Mouse (Mus musculus): ENCODE measurements at regions not wholly inside any gene's neighbourhood (a gene's known extent, or its start where the extent isn't known, plus 50 kb on each side); places are given as distances from the start of the nearest gene placed in this dataset.
"Not testable (repeated sequence)": the region's sequence is repeated elsewhere in the genome, so short reads cannot be mapped to it uniquely, and the experiment has no call there.

DNA sequence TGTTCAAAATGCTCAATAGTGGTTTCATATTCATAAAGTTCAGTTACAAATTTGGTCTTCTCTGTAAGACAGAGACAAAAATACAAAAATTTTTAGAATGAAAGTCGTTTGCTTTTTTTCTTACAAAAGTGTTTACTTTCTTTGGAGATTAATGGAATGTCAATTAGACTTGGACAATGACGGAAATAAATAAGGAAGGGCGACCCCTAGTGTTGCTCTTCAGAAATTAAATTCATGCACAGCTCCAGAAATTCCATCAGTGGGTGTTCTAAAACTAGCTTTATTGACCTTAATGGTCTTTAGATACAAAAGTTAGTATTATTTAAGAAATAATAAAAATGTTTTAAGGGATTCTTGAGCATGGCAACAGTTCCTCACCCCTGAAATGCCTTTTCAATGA, 141.8 kb upstream of the Lama2 start:
- no peak for ATAC-seq
- Histone ChIP-seq H3K27ac (ENCODE audit: low read length) (no peak overlapping the region), H3K9ac (replicated peaks; ENCODE audit: low read depth, low read length) (no peak overlapping the region), H3K27me3 (replicated peaks; ENCODE audit: control insufficient read depth, insufficient read depth, low read length) (no peaks in the 10 kb centered on the region), H3K36me3 (ENCODE audit: control insufficient read depth, insufficient read depth) (no peaks in the 10 kb centered on the region), H3K4me1 (replicated peaks; ENCODE audit: control insufficient read depth, insufficient read depth, low read length) (no peaks in the 10 kb centered on the region), H3K9me3 (ENCODE audit: control insufficient read depth, low read length) (no peaks in the 10 kb centered on the region), H3K4me2 (ENCODE audit: low read length) (no peak overlapping the region), H3K4me3 (replicated peaks; ENCODE audit: low read length) (no peak overlapping the region)
- under 1% methylated on average over 3 of the region's 3 CpGs for WGBS

DNA sequence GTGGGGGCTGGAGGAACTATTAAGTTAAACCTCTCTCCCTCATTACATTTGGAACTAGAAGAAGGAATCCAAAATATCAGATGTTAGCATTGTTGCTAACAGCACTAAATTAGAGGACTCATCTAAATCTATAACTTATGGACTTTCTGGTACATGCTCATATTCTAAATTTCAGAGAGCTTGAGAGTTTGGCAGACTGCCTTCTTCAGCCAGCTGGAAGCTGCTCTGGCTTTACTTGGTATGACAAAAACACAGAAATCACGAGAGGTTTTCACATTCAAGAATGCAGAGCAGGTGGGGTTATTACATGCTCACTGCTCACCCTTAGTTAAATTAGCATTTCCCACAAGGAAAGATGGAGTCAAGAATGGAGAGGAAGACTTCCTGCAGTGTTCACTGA, 182.8 kb upstream of the Lama2 start:
- Histone ChIP-seq H3K27ac (ENCODE audit: low read length) (no peak overlapping the region), H3K36me3 (ENCODE audit: control insufficient read depth, insufficient read depth) (no peaks in the 10 kb centered on the region), H3K27me3 (replicated peaks; ENCODE audit: control insufficient read depth, insufficient read depth, low read length) (no peaks in the 10 kb centered on the region), H3K9ac (replicated peaks; ENCODE audit: low read depth, low read length) (no peak overlapping the region), H3K9me3 (ENCODE audit: control insufficient read depth, low read length) (no peaks in the 10 kb centered on the region), H3K4me2 (ENCODE audit: low read length) (no peak overlapping the region), H3K4me3 (replicated peaks; ENCODE audit: low read length) (no peak overlapping the region), H3K4me1 (replicated peaks; ENCODE audit: control insufficient read depth, insufficient read depth, low read length) (no peaks in the 10 kb centered on the region)
- peak; percentile 67 for ATAC-seq
- WGBS: 19% methylated on average over 1 of the region's 1 CpGs

DNA sequence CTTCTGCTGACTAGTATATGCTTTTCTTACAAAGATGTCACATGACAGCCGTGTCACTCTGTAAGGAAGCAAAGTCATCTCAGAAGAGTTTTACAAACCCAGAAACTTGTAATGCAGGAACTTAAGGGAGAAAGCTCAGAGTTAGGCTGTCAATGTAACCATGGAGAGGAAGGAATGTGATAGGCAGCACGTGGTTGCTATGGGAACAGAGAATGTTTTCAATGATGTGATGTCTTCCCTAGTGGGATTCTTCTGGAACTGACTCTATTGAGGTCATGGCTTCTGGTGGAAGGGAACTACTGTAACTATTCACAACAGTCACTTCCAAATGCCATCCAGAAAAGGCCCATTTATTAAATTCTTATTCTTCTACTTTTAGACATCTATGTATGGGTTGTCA, 190.0 kb upstream of the Lama2 start:
- H3K9me3 ChIP-seq (ENCODE audit: control insufficient read depth, low read length): no peaks in the 10 kb centered on the region
- H3K36me3 ChIP-seq (ENCODE audit: control insufficient read depth, insufficient read depth): no peaks in the 10 kb centered on the region
- no peak overlapping the region for H3K27ac ChIP-seq (ENCODE audit: low read length)
- H3K4me3 ChIP-seq (replicated peaks; ENCODE audit: low read length): no peak overlapping the region
- 0 out of 2 replicates have a peak, but pooled peaks have one; percentile 40 for ATAC-seq
- 63% methylated on average over 2 of the region's 2 CpGs for WGBS
- H3K4me1 ChIP-seq (replicated peaks; ENCODE audit: control insufficient read depth, insufficient read depth, low read length): no peaks in the 10 kb centered on the region
- H3K9ac ChIP-seq (replicated peaks; ENCODE audit: low read depth, low read length): no peak overlapping the region
- no peak overlapping the region for H3K4me2 ChIP-seq (ENCODE audit: low read length)
- H3K27me3 ChIP-seq (replicated peaks; ENCODE audit: control insufficient read depth, insufficient read depth, low read length): no peaks in the 10 kb centered on the region

DNA sequence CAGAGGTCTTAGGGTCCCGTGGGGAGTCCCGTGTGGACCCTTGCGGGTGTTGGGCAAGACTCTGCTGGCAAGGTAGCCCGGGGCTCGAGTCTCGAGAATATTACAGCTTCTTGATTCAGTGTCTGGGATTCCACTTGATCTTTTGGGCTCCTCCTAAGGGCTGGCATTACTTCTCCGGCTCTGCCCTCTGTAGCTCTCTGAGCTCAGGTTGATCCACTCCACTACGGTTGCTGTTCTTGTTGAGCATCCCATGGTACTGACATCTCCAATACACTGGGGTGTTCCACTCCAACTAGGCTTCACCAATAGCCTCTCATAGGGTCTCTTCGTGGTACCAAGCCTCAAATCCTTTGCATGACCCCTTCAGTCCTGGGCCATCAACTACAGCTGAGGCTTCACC, 206.1 kb upstream of the Lama2 start:
- not testable (repeated sequence) for H3K4me2 ChIP-seq (ENCODE audit: low read length); H3K27ac ChIP-seq (ENCODE audit: low read length); H3K9me3 ChIP-seq (ENCODE audit: control insufficient read depth, low read length); H3K36me3 ChIP-seq (ENCODE audit: control insufficient read depth, insufficient read depth); H3K9ac ChIP-seq (replicated peaks; ENCODE audit: low read depth, low read length); H3K4me1 ChIP-seq (replicated peaks; ENCODE audit: control insufficient read depth, insufficient read depth, low read length); ATAC-seq; H3K27me3 ChIP-seq (replicated peaks; ENCODE audit: control insufficient read depth, insufficient read depth, low read length); H3K4me3 ChIP-seq (replicated peaks; ENCODE audit: low read length)
- WGBS: 95% methylated on average over 8 of the region's 9 CpGs

DNA sequence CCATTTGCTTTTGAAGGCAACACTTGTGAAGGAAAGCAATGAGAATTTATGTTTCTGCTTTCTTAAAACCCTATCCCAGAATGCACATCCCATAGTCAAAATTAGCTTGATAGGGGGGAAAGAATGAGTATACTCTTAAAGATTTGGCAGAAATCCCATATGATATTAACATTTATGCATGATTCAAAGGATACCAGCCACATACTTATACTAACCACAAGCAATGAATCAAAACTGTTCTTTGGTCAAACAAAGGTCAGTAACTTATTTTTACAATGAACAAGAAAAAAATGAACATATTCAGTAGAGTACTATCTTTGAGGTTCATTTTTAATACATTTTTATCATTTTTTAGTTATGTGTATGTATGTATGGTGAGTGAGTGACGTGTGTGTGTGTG, 208.8 kb upstream of the Lama2 start:
- ATAC-seq: no peak
- 77% methylated on average over 1 of the region's 1 CpGs for WGBS
- H3K4me2 ChIP-seq (ENCODE audit: low read length): no peak overlapping the region
- no peaks in the 10 kb centered on the region for H3K36me3 ChIP-seq (ENCODE audit: control insufficient read depth, insufficient read depth)
- no peaks in the 10 kb centered on the region for H3K27me3 ChIP-seq (replicated peaks; ENCODE audit: control insufficient read depth, insufficient read depth, low read length)
- H3K4me3 ChIP-seq (replicated peaks; ENCODE audit: low read length): no peak overlapping the region
- no peak overlapping the region for H3K9ac ChIP-seq (replicated peaks; ENCODE audit: low read depth, low read length)
- no peak overlapping the region for H3K27ac ChIP-seq (ENCODE audit: low read length)
- no peaks in the 10 kb centered on the region for H3K4me1 ChIP-seq (replicated peaks; ENCODE audit: control insufficient read depth, insufficient read depth, low read length)
- no peaks in the 10 kb centered on the region for H3K9me3 ChIP-seq (ENCODE audit: control insufficient read depth, low read length)

DNA sequence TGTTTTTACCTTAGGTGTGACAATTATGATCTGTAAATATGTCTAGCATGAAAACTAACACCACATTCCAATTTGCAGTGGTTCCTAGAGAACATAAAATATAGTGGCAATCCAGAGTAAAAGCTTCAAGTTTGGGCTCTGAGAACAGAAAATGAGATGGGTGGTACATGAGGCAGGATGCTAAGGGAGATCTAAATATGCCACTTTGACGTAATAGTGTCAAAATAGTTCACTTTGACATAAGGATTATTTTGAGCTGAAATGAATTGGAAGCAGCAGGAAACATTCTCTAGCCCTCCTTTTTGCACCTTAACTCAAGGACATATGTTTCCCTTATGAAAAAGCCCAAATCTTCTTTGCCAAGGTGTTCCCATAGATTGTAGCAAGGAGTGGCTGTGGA, 219.1 kb upstream of the Lama2 start:
- WGBS: 73% methylated on average over 1 of the region's 1 CpGs
- ATAC-seq: no peak
- no peak overlapping the region for H3K4me2 ChIP-seq (ENCODE audit: low read length)
- H3K4me3 ChIP-seq (replicated peaks; ENCODE audit: low read length): no peak overlapping the region
- no peaks in the 10 kb centered on the region for H3K27me3 ChIP-seq (replicated peaks; ENCODE audit: control insufficient read depth, insufficient read depth, low read length)
- no peak overlapping the region for H3K9ac ChIP-seq (replicated peaks; ENCODE audit: low read depth, low read length)
- H3K36me3 ChIP-seq (ENCODE audit: control insufficient read depth, insufficient read depth): no peaks in the 10 kb centered on the region
- H3K27ac ChIP-seq (ENCODE audit: low read length): no peak overlapping the region
- H3K9me3 ChIP-seq (ENCODE audit: control insufficient read depth, low read length): no peaks in the 10 kb centered on the region
- H3K4me1 ChIP-seq (replicated peaks; ENCODE audit: control insufficient read depth, insufficient read depth, low read length): no peaks in the 10 kb centered on the region

DNA sequence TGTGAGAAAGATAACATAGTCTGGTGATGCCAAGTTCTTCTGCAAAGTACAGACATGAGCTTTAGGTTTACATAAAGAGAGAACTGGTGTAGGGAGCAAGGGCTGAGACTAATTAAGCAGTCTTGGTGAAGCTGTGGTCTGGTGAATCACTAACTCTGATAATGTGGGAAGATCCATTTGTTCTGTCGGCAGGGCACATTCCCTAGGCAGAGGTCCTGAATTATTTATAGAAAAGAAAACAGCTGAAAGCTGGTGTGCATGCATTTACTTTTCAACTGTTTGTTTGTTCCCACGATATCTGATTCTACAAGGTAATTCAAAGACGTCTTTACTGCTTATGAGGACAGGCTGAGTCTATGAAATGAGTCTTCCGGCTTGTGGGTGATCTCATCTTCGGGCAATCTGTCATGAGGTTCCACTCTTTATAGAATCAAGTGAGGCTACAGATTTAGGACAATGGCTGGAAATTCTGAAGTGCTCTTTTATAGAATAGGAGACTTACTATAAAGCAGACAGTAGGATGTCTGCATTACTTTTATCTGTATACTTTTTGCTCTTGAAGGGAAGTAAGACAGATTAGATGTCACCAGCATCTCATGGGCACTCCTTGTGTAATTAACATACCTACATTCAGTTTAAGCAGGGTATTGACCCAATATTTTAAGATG, 221.6 kb upstream of the Lama2 start:
- Histone ChIP-seq H3K36me3 (ENCODE audit: control insufficient read depth, insufficient read depth) (no peaks in the 10 kb centered on the region), H3K4me1 (replicated peaks; ENCODE audit: control insufficient read depth, insufficient read depth, low read length) (no peaks in the 10 kb centered on the region), H3K27ac (ENCODE audit: low read length) (no peak overlapping the region), H3K4me3 (replicated peaks; ENCODE audit: low read length) (no peak overlapping the region), H3K9me3 (ENCODE audit: control insufficient read depth, low read length) (no peaks in the 10 kb centered on the region), H3K4me2 (ENCODE audit: low read length) (no peak overlapping the region), H3K9ac (replicated peaks; ENCODE audit: low read depth, low read length) (no peak overlapping the region), H3K27me3 (replicated peaks; ENCODE audit: control insufficient read depth, insufficient read depth, low read length) (no peaks in the 10 kb centered on the region)
- 84% methylated on average over 5 of the region's 5 CpGs for WGBS
- no peak for ATAC-seq

DNA sequence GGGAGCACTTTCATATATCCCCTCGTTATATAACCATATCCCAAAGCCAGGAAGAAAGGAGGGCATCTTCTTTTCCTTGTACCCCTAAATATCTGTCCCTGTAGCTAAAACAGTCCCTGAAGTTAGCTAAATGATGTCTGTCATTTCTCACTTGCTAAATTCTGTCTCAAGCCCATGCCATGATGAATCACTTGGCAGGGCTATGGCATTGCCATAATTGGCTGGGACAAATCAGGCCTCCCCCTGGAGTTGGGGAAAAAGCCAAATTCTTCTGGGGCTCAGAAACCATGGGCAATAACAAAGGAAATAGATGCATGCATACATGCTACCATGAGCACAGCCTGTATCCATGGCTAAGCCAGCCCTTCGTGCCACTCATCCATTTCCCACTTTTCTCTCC, 223.5 kb upstream of the Lama2 start:
- WGBS: 78% methylated on average over 2 of the region's 2 CpGs

DNA sequence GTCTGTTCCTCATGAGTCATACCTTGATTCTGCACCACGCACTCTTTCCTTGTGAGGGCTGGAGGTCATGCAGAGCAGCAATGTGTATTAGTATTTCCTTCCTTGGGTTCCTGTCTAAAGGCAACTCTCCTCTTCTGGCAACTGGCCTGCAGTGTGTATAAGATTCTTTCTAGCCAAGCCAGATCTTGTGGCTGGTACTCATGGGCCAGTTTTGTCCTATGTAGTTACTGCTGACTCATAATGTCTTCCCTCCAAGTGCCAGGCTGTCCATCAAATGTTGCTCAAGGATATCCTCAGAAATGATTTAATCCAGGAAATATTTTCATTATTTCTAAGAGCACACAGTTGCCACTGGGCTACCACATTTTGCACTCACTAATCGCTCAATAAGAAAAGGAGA, 211.0 kb upstream of the Ptprk start:
- Histone ChIP-seq H3K27ac (ENCODE audit: low read length) (no peak overlapping the region), H3K9ac (replicated peaks; ENCODE audit: low read depth, low read length) (no peak overlapping the region), H3K4me2 (ENCODE audit: low read length) (no peak overlapping the region), H3K27me3 (replicated peaks; ENCODE audit: control insufficient read depth, insufficient read depth, low read length) (no peaks in the 10 kb centered on the region), H3K9me3 (ENCODE audit: control insufficient read depth, low read length) (no peaks in the 10 kb centered on the region), H3K4me1 (replicated peaks; ENCODE audit: control insufficient read depth, insufficient read depth, low read length) (no peaks in the 10 kb centered on the region), H3K36me3 (ENCODE audit: control insufficient read depth, insufficient read depth) (no peaks in the 10 kb centered on the region), H3K4me3 (replicated peaks; ENCODE audit: low read length) (no peak overlapping the region)
- 74% methylated on average over 2 of the region's 2 CpGs for WGBS
- no peak for ATAC-seq

More for the DNA sequence above, 223.5 kb upstream of the Lama2 start:
- H3K9me3 ChIP-seq (ENCODE audit: control insufficient read depth, low read length): no peaks in the 10 kb centered on the region
- H3K27me3 ChIP-seq (replicated peaks; ENCODE audit: control insufficient read depth, insufficient read depth, low read length): no peaks in the 10 kb centered on the region
- no peak overlapping the region for H3K4me3 ChIP-seq (replicated peaks; ENCODE audit: low read length)
- H3K36me3 ChIP-seq (ENCODE audit: control insufficient read depth, insufficient read depth): no peaks in the 10 kb centered on the region
- H3K4me2 ChIP-seq (ENCODE audit: low read length): no peak overlapping the region
- ATAC-seq: no peak
- no peak overlapping the region for H3K9ac ChIP-seq (replicated peaks; ENCODE audit: low read depth, low read length)
- no peak overlapping the region for H3K27ac ChIP-seq (ENCODE audit: low read length)
- H3K4me1 ChIP-seq (replicated peaks; ENCODE audit: control insufficient read depth, insufficient read depth, low read length): no peaks in the 10 kb centered on the region

DNA sequence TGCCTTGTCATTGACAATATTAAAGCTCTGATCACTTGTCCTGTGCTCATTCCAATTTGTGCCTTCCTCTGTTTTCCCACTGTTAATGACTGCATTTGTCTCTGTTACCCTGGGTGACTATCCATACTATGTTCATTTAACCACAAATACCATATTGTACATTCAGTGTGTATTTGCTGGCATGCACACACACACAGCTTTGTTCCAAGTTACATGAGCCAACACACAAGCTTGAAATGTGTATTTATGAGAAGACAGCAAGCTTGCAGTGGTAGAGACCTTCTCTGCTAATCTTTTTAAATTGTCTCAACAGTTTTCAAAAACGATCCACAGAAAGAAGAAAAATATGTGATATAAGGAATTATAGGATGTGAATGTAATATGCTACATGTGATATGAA, 193.8 kb upstream of the Ptprk start:
- 70% methylated on average over 1 of the region's 1 CpGs for WGBS
- Histone ChIP-seq H3K9me3 (ENCODE audit: control insufficient read depth, low read length) (no peaks in the 10 kb centered on the region), H3K36me3 (ENCODE audit: control insufficient read depth, insufficient read depth) (no peaks in the 10 kb centered on the region), H3K9ac (replicated peaks; ENCODE audit: low read depth, low read length) (no peak overlapping the region), H3K4me2 (ENCODE audit: low read length) (no peak overlapping the region), H3K27ac (ENCODE audit: low read length) (no peak overlapping the region), H3K4me1 (replicated peaks; ENCODE audit: control insufficient read depth, insufficient read depth, low read length) (no peaks in the 10 kb centered on the region), H3K4me3 (replicated peaks; ENCODE audit: low read length) (no peak overlapping the region), H3K27me3 (replicated peaks; ENCODE audit: control insufficient read depth, insufficient read depth, low read length) (no peaks in the 10 kb centered on the region)
- peak; percentile 58 for ATAC-seq
